Mouse (Mus musculus) left cerebral cortex, postnatal 14 days (tissue): ENCODE data around the gene Spata46. TPM values are rescaled to one million over a fixed set of nuclear protein-coding genes. Genes with fewer than 3 reads are reported as not detected.

Experiments used
- DNase-seq, 2 experiments: peaks; one replicate each; pipeline ENCODE4 v3.0.0; 2021 to 2022; ENCODE audit warnings: low spot score in 2 of 2, mixed read lengths in 1 of 2
- intact Hi-C: fragments of 180-260 bp; cut with DNase I; formaldehyde crosslinking; loops from one replicate; pipeline ENCODE4 v1.15.1; 2025
- long read RNA-seq, 2 experiments: library from polyadenylated mRNA; stranded (forward); transcript quantifications; one replicate each; pipeline ENCODE4 v2.0.0; 2021
- total RNA-seq, 2 experiments: library from RNA; stranded (reverse); gene quantifications; 2 replicates each; pipeline ENCODE4 v1.2.3; 2021

Spata46 gene
- not detected for total RNA-seq
- long read RNA-seq, experiment 1, partial matches to known transcripts: 0 of 1 reads
- long read RNA-seq, experiment 1, other reads (novel, unspliced or antisense): 1 of 1 reads
- long read RNA-seq, experiment 2, partial matches to known transcripts: 0 of 6 reads
- long read RNA-seq, experiment 2, other reads (novel, unspliced or antisense): 6 of 6 reads

- DNase-seq: no peak
- intact Hi-C loops: no loop called here
Observed at GRCm38 (mm10) chr1:170308503-170308902, at the start of gene Spata46. TSS of gene Spata46 (plus strand) at chr1:170308803.

DNA sequence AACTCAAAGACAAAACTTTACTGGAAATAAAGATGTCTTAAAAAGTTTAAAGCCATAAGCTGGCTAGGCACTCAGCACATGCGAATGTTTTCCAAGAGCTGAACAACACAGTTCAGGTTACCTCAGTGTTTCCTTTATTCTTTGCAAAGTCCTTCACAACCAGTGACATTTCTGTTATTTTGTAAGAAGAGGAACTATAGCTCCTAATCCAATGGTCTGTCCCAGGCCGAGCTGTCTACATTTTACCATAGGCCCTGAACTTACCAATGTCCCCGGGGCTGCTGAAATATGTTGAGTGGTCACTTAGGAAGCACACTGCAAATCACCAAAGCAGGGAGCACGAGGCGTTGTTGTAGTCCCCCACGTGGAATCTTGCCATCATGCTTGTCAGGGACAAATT lies 38.3 kb upstream of the Spata46 start:
- intact Hi-C loops: no loop called here
- DNase-seq: no peak

DNA sequence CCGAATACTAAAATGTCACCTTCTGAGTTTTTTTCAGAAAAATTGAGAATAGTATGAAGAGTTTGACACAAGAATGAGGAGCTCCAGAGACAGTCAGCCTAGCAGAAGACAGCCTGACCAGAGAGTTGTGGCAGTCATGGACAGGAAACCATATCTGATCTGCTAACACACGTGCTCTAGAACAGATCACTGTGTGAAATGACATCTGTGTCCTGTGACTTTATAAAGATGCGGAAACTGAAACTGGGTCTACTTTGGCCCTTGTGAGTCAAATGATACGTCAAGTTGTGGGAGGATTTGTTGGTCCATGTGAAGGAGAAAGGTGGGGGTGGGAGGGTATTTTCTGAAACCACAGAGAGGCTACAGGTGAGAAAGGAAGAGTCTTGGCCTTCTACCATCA lies 37.9 kb upstream of the Spata46 start:
- no peak for DNase-seq
- intact Hi-C loops: no loop called here

DNA sequence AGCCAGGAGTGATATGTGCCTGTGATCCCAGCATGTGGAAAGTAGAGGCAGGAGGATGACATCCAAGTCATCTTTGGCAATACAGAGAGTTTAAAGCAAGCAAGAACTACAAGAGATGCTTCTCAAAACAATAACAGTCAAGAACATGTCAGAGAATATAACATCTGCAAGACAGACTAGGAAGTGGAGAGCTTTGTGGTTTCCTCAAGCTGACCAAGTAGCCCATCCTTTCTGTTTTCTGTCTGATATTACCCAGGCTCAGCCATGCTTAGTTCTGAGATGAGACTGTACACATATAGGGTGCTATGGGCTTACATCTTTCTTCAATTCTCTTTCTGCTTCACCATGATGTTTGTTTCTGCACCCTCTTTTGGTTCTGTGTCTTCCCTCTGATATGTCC lies 35.4 kb upstream of the Spata46 start:
- intact Hi-C loops: no loop called here
- DNase-seq: no peak

DNA sequence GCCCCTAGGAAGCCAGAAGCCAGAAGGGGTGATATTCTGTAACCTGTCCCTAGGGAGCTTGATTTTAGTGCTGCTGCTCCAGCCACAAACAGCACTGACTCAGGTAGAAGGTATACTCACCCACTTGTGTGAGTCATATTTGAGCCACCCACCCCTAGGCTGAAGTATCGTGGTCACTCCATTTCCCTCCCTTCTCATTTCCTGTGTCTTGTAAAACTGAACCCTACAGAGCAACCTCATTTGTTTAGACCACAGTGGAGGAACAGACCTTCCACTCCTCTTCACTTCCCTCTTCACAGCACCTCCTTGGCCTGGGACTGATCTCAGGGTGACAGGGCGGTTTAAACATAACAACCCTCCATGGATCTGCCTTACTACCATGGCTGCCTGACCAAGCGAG lies 31.6 kb upstream of the Spata46 start, which contains the start of gene Sh2d1b1:
Gene Sh2d1b1 (plus strand): TSS at position 305 of the 400 bp plus-strand sequence.
- intact Hi-C loops: no loop called here
- DNase-seq: no peak

DNA sequence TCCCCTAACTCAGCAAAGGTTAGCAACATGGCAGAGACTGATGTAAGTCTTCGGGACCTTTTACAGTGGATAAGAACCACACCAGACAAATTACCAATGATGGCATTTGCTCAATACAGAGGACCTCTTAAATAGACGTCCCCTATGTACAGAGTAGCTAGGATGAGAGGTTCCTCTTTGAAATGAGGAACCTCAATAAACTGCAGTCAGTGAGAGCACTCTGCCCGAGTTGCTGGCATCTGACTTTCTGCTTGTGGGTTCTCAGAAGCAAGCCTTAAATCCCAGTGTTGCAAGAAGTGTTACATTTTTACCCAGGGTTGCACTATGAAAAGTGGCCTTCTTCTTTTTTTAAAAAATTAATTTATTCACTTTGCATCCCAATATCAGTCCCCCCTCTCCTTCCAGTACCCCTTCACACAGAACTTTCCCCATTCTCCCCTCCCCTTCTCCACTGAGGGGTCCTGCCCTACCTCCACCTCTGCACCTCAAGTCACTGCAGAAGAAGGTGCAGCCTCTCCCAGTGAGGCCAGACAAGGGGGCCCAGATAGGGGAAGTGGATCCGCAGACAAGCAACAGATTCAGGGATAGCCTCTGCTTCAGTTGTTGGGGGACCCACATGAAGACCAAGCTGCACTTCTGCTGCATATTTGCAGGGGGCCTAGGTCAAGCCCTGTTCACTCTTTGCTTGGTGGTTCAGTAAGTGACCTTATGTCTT lies 26.0 kb upstream of the Spata46 start:
- intact Hi-C loops: no loop called here
- DNase-seq: no peak

- intact Hi-C loops: loop anchor here (1.0 to 10.0 kb wide), 4 partner anchors 200 to 545 kb away; partner anchors contain the start of gene Nos1ap
- peak; percentile 75 to 91 for DNase-seq
Observed at GRCm38 (mm10) chr1:170292239-170292951, 16.2 kb upstream of the Spata46 start.

DNA sequence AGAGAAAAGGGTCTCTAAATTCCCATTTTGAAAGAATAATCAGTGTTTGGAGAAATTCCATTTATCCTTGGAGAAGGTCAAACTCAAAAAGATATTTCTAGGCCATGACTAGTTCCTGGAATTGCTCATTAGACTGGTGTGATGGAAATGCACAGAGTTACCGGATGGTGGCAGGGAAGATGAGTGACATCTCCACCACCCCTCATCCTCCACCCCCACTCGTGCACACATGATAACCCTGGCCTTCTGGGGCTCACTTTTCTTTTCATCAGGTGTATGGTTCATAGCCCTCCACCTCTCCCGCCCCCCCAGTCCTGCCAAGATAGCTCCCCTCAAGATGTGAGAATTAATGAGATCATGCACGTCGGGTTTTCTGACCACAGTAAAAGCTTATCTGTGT lies 15.3 kb upstream of the Spata46 start:
- intact Hi-C loops: loop anchor here (5.0 to 10.0 kb wide), 3 partner anchors 199 to 544 kb away; partner anchors contain the start of gene Nos1ap
- no peak for DNase-seq

GRCm38 (mm10) chr1:170294786-170295570 lies 13.6 kb upstream of the Spata46 start:
- intact Hi-C loops: loop anchor here (5.0 to 10.0 kb wide), 3 partner anchors 197 to 542 kb away; partner anchors contain the start of gene Nos1ap
- no peak for DNase-seq

DNA sequence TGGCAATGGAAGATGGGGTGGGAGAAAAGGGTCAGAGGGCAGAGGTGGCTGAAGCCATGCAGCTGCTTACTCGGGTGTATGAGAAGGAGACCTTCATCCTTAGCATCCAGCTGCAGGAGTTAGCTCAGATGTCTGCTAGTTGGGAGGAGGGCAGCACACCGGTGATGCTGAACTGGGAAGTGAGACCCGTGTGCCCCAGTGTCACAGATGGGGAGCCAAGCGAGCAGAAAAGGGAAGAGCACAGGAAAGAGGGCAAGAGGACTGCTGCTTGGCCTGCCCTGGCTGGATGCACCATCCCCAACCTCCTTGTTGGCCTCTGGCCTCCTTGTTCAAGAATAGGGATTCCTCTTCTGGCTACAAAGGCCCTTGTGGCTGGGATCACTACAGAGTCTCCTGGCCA lies 9.1 kb upstream of the Spata46 start:
- intact Hi-C loops: loop anchor here (10.0 kb wide), 1 partner anchor 285 kb away; the partner anchor contains the start of gene Nos1ap
- DNase-seq: no peak

- intact Hi-C loops: no loop called here
- no peak for DNase-seq
Observed at GRCm38 (mm10) chr1:170301686-170302085, 6.9 kb upstream of the Spata46 start.

GRCm38 (mm10) chr1:170302456-170302855 lies 6.1 kb upstream of the Spata46 start:
- DNase-seq: no peak
- intact Hi-C loops: no loop called here

GRCm38 (mm10) chr1:170303103-170303502 lies 5.5 kb upstream of the Spata46 start:
- DNase-seq: no peak
- intact Hi-C loops: no loop called here

- intact Hi-C loops: no loop called here
- no peak for DNase-seq
Observed at GRCm38 (mm10) chr1:170305002-170305401, 3.6 kb upstream of the Spata46 start.

DNA sequence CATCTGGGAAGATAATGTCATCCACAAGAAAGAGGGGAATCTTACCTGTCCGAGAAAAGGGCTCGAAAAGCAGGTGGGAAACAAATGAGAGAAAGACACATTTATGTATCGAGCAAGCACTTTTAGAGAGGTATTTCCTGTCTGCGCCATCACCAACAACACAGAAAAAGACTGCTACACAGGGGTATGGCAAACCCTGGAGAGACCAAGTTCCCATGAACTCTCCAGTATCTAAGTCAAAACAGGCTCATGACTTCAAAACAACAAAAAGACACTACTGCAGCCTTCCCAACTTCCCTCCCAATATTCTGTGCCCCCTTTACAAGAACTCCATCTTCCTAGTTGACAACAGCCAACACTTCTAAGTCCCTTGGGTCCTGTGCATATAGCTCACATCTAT lies 2.4 kb upstream of the Spata46 start, which contains the start of gene Gm7694:
Gene Gm7694 (minus strand): TSS at position 101 of the 400 bp plus-strand sequence.
- no peak for DNase-seq
- intact Hi-C loops: no loop called here

GRCm38 (mm10) chr1:170311431-170311830 lies 2.8 kb downstream of the Spata46 start:
- intact Hi-C loops: no loop called here

GRCm38 (mm10) chr1:170322046-170322445 lies 13.4 kb downstream of the Spata46 start:
- DNase-seq: no peak
- intact Hi-C loops: no loop called here

More at GRCm38 (mm10) chr1:170311431-170311830, 2.8 kb downstream of the Spata46 start:
- DNase-seq: no peak

DNA sequence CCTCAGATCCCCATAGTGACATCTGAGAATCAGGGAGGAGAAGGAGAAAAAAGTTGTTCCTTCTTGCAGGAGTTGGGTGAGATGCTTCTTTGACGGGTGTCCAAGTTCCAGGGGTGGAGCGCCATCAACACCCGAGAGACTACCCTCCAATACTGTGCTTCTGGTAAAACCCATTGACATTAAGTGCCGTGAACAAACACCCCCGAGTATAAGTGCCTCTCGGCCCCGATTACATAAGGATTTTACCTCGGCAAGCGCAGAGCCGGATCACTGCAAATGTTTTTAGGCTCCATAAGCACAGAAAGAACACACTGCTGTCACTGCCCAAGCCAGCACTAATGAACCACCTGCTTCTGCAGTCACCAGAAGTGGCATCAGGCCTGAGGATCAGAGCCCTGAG lies 14.4 kb downstream of the Spata46 start:
- DNase-seq: no peak
- intact Hi-C loops: no loop called here

- DNase-seq: no peak
- intact Hi-C loops: no loop called here
Observed at GRCm38 (mm10) chr1:170324312-170324711, 15.7 kb downstream of the Spata46 start.
